Mouse (Mus musculus) Patski (cell line): Measurements from ENCODE around the gene Sim1. TPM values are rescaled to one million over a fixed set of nuclear protein-coding genes. Genes with fewer than 3 reads are reported as not detected.
A peak's percentile ranks its signal among the peaks of the same experiment; 100 is the strongest.

Source experiments
- ATAC-seq: fragments of 100-300 bp; one replicate; pipeline ENCODE4 v1.8.0; 2021
- CTCF ChIA-PET: fragments of 350-600 bp; sonication (Branson Sonifier 250); formaldehyde crosslinking; loops from one replicate; lab custom pipeline; 2022; ENCODE audit warnings: inconsistent platforms; lab: Charles Lee
- POLR2A ChIA-PET: fragments of 350-600 bp; sonication (Branson Sonifier 250); formaldehyde crosslinking; loops from one replicate; lab custom pipeline; 2022; ENCODE audit warnings: antibody characterized with exemption, inconsistent platforms; lab: Charles Lee
- DNase-seq: peaks from one replicate; pipeline ENCODE4 v3.0.0-alpha.2; 2011; ENCODE audit warnings: low read depth, low spot score
- H3K27me3 ChIP-seq: fragments of 371-371 bp; one replicate; pipeline ENCODE4 v1.5.1; 2021
- CTCF ChIP-seq: fragments of 100-300 bp; IDR thresholded peaks from one replicate; pipeline ENCODE4 v1.5.1; 2021
- in situ Hi-C: fragments of 300-500 bp; cut with MboI; formaldehyde crosslinking; loops from 3 replicates; pipeline ENCODE4 v1.11.1; 2018; ENCODE audit warnings: low pct_unique_long_range_greater_than_20kb, mixed read lengths
- polyA plus RNA-seq: library from polyadenylated mRNA; unstranded; gene quantifications from one replicate; pipeline ENCODE4 v1.2.3, GENCODE M21; 2021

Gene Sim1
- polyA plus RNA-seq, 1 experiment from 2014 or later = 7.4 TPM

GRCm38 (mm10) chr10:50900746-50901600 is 6.4 kb downstream of the Sim1 start:
- ATAC-seq (no peak), DNase-seq (no peak)
- H3K27me3 ChIP-seq = peaks cover 19% of the 10 kb centered on the region
- ChIA-PET CTCF (interaction anchor here (0.7 to 1.3 kb wide), 2 partner anchors 195 to 197 kb away, joined by 3 to 4 read pairs; no protein-coding TSS in a partner anchor), POLR2A (interaction anchor here (1.2 kb wide), 1 partner anchor 22 kb away, joined by 4 read pairs; no protein-coding TSS in a partner anchor)
- in situ Hi-C loops = loop anchor here (5.0 kb wide), 1 partner anchor 506 kb away; no protein-coding TSS in a partner anchor
- no peak for TF ChIP-seq CTCF

- DNase-seq = no peak
- POLR2A ChIA-PET = interaction anchor here (1.2 kb wide), 1 partner anchor 22 kb away, joined by 4 read pairs; no protein-coding TSS in a partner anchor
- CTCF ChIA-PET = interaction anchor here (0.7 to 1.7 kb wide), 4 partner anchors 22 to 198 kb away, joined by 3 to 4 read pairs (median 4); no protein-coding TSS in a partner anchor
- in situ Hi-C loops = loop anchor here (5.0 kb wide), 1 partner anchor 505 kb away; no protein-coding TSS in a partner anchor
- no peak for ATAC-seq
- no peak for TF ChIP-seq CTCF
- H3K27me3 ChIP-seq = peaks cover 22% of the 10 kb centered on the region
These were observed 7.3 kb downstream of the Sim1 start for GRCm38 (mm10) chr10:50901601-50902475.

GRCm38 (mm10) chr10:50902741-50903715 is 8.5 kb downstream of the Sim1 start:
- in situ Hi-C loops = loop anchor here (5.0 kb wide), 1 partner anchor 504 kb away; no protein-coding TSS in a partner anchor
- ChIA-PET POLR2A (interaction anchor here (0.8 kb wide), 1 partner anchor 9 kb away, joined by 4 read pairs; the partner anchor contains the start of gene Sim1), CTCF (interaction anchor here (1.1 to 1.7 kb wide), 3 partner anchors 21 to 199 kb away, joined by 3 to 4 read pairs (median 4); no protein-coding TSS in a partner anchor)
- DNase-seq = no peak
- TF ChIP-seq CTCF = no peak
- peaks cover 18% of the 10 kb centered on the region for H3K27me3 ChIP-seq
- peak; percentile 73 for ATAC-seq

GRCm38 (mm10) chr10:50903846-50904763 is 9.6 kb downstream of the Sim1 start:
- ATAC-seq (no peak), DNase-seq (no peak)
- H3K27me3 ChIP-seq = peaks cover 12% of the 10 kb centered on the region
- no peak for TF ChIP-seq CTCF
- in situ Hi-C loops = loop anchor here (5.0 kb wide), 1 partner anchor 503 kb away; no protein-coding TSS in a partner anchor
- CTCF ChIA-PET = interaction anchor here (1.1 kb wide), 1 partner anchor 200 kb away, joined by 3 read pairs; no protein-coding TSS in a partner anchor
- POLR2A ChIA-PET = interaction anchor here (0.8 kb wide), 1 partner anchor 10 kb away, joined by 4 read pairs; the partner anchor contains the start of gene Sim1

- ChIA-PET CTCF (interaction anchor here (1.1 kb wide), 1 partner anchor 13 kb away, joined by 3 read pairs; no protein-coding TSS in a partner anchor), POLR2A (no interaction called here)
- ATAC-seq (no peak), DNase-seq (no peak)
- TF ChIP-seq CTCF = no peak
- in situ Hi-C loops = loop anchor here (5.0 kb wide), 1 partner anchor 502 kb away; no protein-coding TSS in a partner anchor
- H3K27me3 ChIP-seq = peaks cover 4% of the 10 kb centered on the region
These were observed 10.5 kb downstream of the Sim1 start for GRCm38 (mm10) chr10:50904764-50905701.

DNA sequence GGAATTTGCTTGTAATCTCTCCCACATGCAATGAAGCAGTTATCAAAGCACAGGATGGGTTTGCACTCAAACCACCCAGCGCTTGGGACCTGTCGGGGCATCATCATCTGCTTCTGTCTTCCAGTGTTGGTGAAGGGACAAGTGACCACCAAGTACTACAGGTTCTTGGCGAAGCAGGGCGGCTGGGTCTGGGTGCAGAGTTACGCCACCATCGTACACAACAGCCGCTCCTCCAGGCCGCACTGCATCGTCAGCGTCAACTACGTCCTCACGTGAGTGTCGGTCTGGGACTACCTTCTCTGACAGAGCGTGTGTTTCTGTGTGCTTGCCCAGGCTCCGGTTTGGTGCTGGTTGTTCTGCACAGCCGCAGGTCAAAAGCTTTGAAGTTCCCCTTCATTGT is 15.8 kb downstream of the Sim1 start:
- H3K27me3 ChIP-seq = peaks cover 4% of the 10 kb centered on the region
- no peak for TF ChIP-seq CTCF
- in situ Hi-C loops = no loop called here
- ChIA-PET POLR2A (no interaction called here), CTCF (no interaction called here)
- no peak for DNase-seq
- no peak for ATAC-seq

DNA sequence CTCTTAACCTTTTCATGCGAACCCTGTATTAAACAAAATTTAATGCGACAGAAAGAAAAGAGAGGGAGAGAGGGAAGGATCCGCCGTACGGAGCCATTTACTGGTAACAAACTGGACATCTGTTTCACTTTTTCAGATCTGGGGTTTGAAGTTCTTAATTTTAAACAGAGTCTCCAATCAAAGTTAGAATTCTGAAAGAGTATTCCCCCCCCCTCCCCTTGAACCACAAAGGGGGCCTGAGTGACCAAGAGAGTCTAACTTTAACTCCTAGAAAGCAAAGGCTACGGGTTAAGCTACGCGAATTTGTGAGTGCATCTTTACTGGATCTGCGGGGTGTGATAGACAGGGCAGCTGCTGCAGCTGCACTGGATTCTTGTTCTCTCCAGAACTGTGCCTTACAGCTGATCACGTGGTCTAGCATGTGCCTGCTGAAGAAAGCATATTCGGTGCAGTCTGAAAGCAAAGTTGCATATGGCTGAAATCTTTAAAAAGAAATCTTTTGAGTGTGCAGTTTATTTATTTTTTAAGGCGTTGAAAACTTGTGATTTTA is 16.4 kb downstream of the Sim1 start:
- ChIA-PET POLR2A (no interaction called here), CTCF (no interaction called here)
- in situ Hi-C loops = no loop called here
- no peak for TF ChIP-seq CTCF
- ATAC-seq (no peak), DNase-seq (no peak)
- peaks cover 4% of the 10 kb centered on the region for H3K27me3 ChIP-seq
